Mouse (Mus musculus) spleen, adult 2 months (tissue): ENCODE measurements around the gene Rtl8c.
"Not testable (repeated sequence)": the region's sequence is repeated elsewhere in the genome, so short reads cannot be mapped to it uniquely, and the experiment has no call there.

Experiments used
- CTCF ChIP-seq: fragments of 200-500 bp; IDR thresholded peaks from 2 replicates; pipeline ENCODE4 v1.5.1; 2011; ENCODE audit warnings: mild to moderate bottlenecking, inconsistent platforms; ENCODE audit not compliant: insufficient read depth, insufficient read length, insufficient replicate concordance; ENCODE audit errors: extremely low read depth
- POLR2A ChIP-seq: fragments of 200-500 bp; IDR thresholded peaks from 2 replicates; pipeline ENCODE4 v1.6.1; 2011; ENCODE audit warnings: low read depth, low read length, inconsistent platforms

GRCm38 (mm10) chrX:53599993-53600392 lies 7.8 kb upstream of the Rtl8c start:
- TF ChIP-seq CTCF, POLR2A: not testable (repeated sequence)
